Mouse (Mus musculus): ENCODE measurements around the gene Ccdc27. TPM values are rescaled to one million over a fixed set of nuclear protein-coding genes. Genes with fewer than 3 reads are reported as not detected.
A peak's percentile ranks its signal among the peaks of the same experiment; 100 is the strongest.

Gene Ccdc27
- polyA plus RNA-seq, 1 experiment from 2014 or later: not detected

GRCm38 (mm10) chr4:154071521-154071920 is 29.0 kb upstream of the Ccdc27 start:
- Histone ChIP-seq H3K36me3 (ENCODE audit: control insufficient read depth, insufficient read depth, low read length) (no peaks in the 10 kb centered on the region), H3K4me3 (ENCODE audit: low read depth, low read length) (no peak overlapping the region), H3K4me1 (ENCODE audit: control insufficient read depth, insufficient read depth, low read length) (no peaks in the 10 kb centered on the region), H3K4me2 (ENCODE audit: low read length) (peak overlapping the region; percentile 29; the same call in 1 of the 2 replicates), H3K9ac (ENCODE audit: low read length) (no peak overlapping the region), H3K27ac (ENCODE audit: low read depth, low read length) (no peak overlapping the region), H3K9me3 (replicated peaks; ENCODE audit: control insufficient read depth, low read length) (no peaks in the 10 kb centered on the region), H3K27me3 (replicated peaks; ENCODE audit: control insufficient read depth, insufficient read depth, low read length) (peaks cover 21% of the 10 kb centered on the region; the same call in 1 of the 2 replicates)
- no peak for ATAC-seq
- WGBS: 3% methylated on average over 15 of the region's 20 CpGs
- DNase-seq (ENCODE audit: low spot score): peak; percentile 38

GRCm38 (mm10) chr4:154070896-154071295 is 28.4 kb upstream of the Ccdc27 start:
- Histone ChIP-seq H3K9ac (ENCODE audit: low read length) (no peak overlapping the region), H3K36me3 (ENCODE audit: control insufficient read depth, insufficient read depth, low read length) (no peaks in the 10 kb centered on the region), H3K4me3 (ENCODE audit: low read depth, low read length) (no peak overlapping the region), H3K9me3 (replicated peaks; ENCODE audit: control insufficient read depth, low read length) (no peaks in the 10 kb centered on the region), H3K4me1 (ENCODE audit: control insufficient read depth, insufficient read depth, low read length) (no peaks in the 10 kb centered on the region), H3K4me2 (ENCODE audit: low read length) (no peak overlapping the region), H3K27ac (ENCODE audit: low read depth, low read length) (no peak overlapping the region), H3K27me3 (replicated peaks; ENCODE audit: control insufficient read depth, insufficient read depth, low read length) (peaks cover 21% of the 10 kb centered on the region; the same call in 1 of the 2 replicates)
- 6% methylated on average over 5 of the region's 5 CpGs for WGBS
- peak; percentile 10 for DNase-seq (ENCODE audit: low spot score)
- no peak for ATAC-seq

GRCm38 (mm10) chr4:154064827-154065773 is 22.6 kb upstream of the Ccdc27 start:
- Histone ChIP-seq H3K9ac (ENCODE audit: low read length) (no peak overlapping the region), H3K27ac (ENCODE audit: low read depth, low read length) (no peak overlapping the region), H3K4me2 (ENCODE audit: low read length) (no peak overlapping the region), H3K9me3 (replicated peaks; ENCODE audit: control insufficient read depth, low read length) (no peaks in the 10 kb centered on the region), H3K27me3 (replicated peaks; ENCODE audit: control insufficient read depth, insufficient read depth, low read length) (peaks cover 2% of the 10 kb centered on the region; the same call in 1 of the 2 replicates), H3K36me3 (ENCODE audit: control insufficient read depth, insufficient read depth, low read length) (no peaks in the 10 kb centered on the region), H3K4me3 (ENCODE audit: low read depth, low read length) (no peak overlapping the region), H3K4me1 (ENCODE audit: control insufficient read depth, insufficient read depth, low read length) (no peaks in the 10 kb centered on the region)
- peak; percentile 52; the same call in 1 of the 2 replicates for ATAC-seq
- peak; percentile 80 for DNase-seq (ENCODE audit: low spot score)
- 62% methylated on average over 14 of the region's 14 CpGs for WGBS

- 68% methylated on average over 4 of the region's 4 CpGs for WGBS
- no peak overlapping the region for H3K4me2 ChIP-seq (ENCODE audit: low read length)
- no peaks in the 10 kb centered on the region for H3K9me3 ChIP-seq (replicated peaks; ENCODE audit: control insufficient read depth, low read length)
- no peak for DNase-seq (ENCODE audit: low spot score)
- no peak overlapping the region for H3K27ac ChIP-seq (ENCODE audit: low read depth, low read length)
- no peaks in the 10 kb centered on the region for H3K4me1 ChIP-seq (ENCODE audit: control insufficient read depth, insufficient read depth, low read length)
- no peak overlapping the region for H3K4me3 ChIP-seq (ENCODE audit: low read depth, low read length)
- no peak overlapping the region for H3K9ac ChIP-seq (ENCODE audit: low read length)
- H3K27me3 ChIP-seq (replicated peaks; ENCODE audit: control insufficient read depth, insufficient read depth, low read length): no peaks in the 10 kb centered on the region
- ATAC-seq: no peak
- H3K36me3 ChIP-seq (ENCODE audit: control insufficient read depth, insufficient read depth, low read length): no peaks in the 10 kb centered on the region
Observed at GRCm38 (mm10) chr4:154057696-154058095, 15.2 kb upstream of the Ccdc27 start.

- Histone ChIP-seq H3K27me3 (replicated peaks; ENCODE audit: control insufficient read depth, insufficient read depth, low read length) (no peaks in the 10 kb centered on the region), H3K4me3 (ENCODE audit: low read depth, low read length) (no peak overlapping the region), H3K36me3 (ENCODE audit: control insufficient read depth, insufficient read depth, low read length) (no peaks in the 10 kb centered on the region), H3K9me3 (replicated peaks; ENCODE audit: control insufficient read depth, low read length) (no peaks in the 10 kb centered on the region), H3K27ac (ENCODE audit: low read depth, low read length) (no peak overlapping the region), H3K9ac (ENCODE audit: low read length) (no peak overlapping the region), H3K4me1 (ENCODE audit: control insufficient read depth, insufficient read depth, low read length) (no peaks in the 10 kb centered on the region), H3K4me2 (ENCODE audit: low read length) (no peak overlapping the region)
- WGBS: 52% methylated on average over 2 of the region's 2 CpGs
- DNase-seq (ENCODE audit: low spot score): peak; percentile 10
- no peak for ATAC-seq
Observed at GRCm38 (mm10) chr4:154056661-154057060, 14.2 kb upstream of the Ccdc27 start.

GRCm38 (mm10) chr4:154056046-154056445 is 13.6 kb upstream of the Ccdc27 start:
- no peak overlapping the region for H3K4me3 ChIP-seq (ENCODE audit: low read depth, low read length)
- H3K9ac ChIP-seq (ENCODE audit: low read length): no peak overlapping the region
- H3K9me3 ChIP-seq (replicated peaks; ENCODE audit: control insufficient read depth, low read length): no peaks in the 10 kb centered on the region
- 75% methylated on average over 2 of the region's 2 CpGs for WGBS
- H3K27me3 ChIP-seq (replicated peaks; ENCODE audit: control insufficient read depth, insufficient read depth, low read length): no peaks in the 10 kb centered on the region
- no peak overlapping the region for H3K27ac ChIP-seq (ENCODE audit: low read depth, low read length)
- DNase-seq (ENCODE audit: low spot score) (no peak), ATAC-seq (no peak)
- no peaks in the 10 kb centered on the region for H3K4me1 ChIP-seq (ENCODE audit: control insufficient read depth, insufficient read depth, low read length)
- no peak overlapping the region for H3K4me2 ChIP-seq (ENCODE audit: low read length)
- H3K36me3 ChIP-seq (ENCODE audit: control insufficient read depth, insufficient read depth, low read length): no peaks in the 10 kb centered on the region

- no peak overlapping the region for H3K4me2 ChIP-seq (ENCODE audit: low read length)
- ATAC-seq (no peak), DNase-seq (ENCODE audit: low spot score) (no peak)
- no peak overlapping the region for H3K9ac ChIP-seq (ENCODE audit: low read length)
- H3K9me3 ChIP-seq (replicated peaks; ENCODE audit: control insufficient read depth, low read length): no peaks in the 10 kb centered on the region
- no peaks in the 10 kb centered on the region for H3K4me1 ChIP-seq (ENCODE audit: control insufficient read depth, insufficient read depth, low read length)
- no peaks in the 10 kb centered on the region for H3K36me3 ChIP-seq (ENCODE audit: control insufficient read depth, insufficient read depth, low read length)
- H3K4me3 ChIP-seq (ENCODE audit: low read depth, low read length): no peak overlapping the region
- H3K27me3 ChIP-seq (replicated peaks; ENCODE audit: control insufficient read depth, insufficient read depth, low read length): no peaks in the 10 kb centered on the region
- no peak overlapping the region for H3K27ac ChIP-seq (ENCODE audit: low read depth, low read length)
- 93% methylated on average over 7 of the region's 7 CpGs for WGBS
Observed at GRCm38 (mm10) chr4:154055482-154055881, 13.0 kb upstream of the Ccdc27 start.

GRCm38 (mm10) chr4:154053065-154053464 is 10.6 kb upstream of the Ccdc27 start:
- H3K4me2 ChIP-seq (ENCODE audit: low read length): no peak overlapping the region
- no peak for ATAC-seq
- no peaks in the 10 kb centered on the region for H3K9me3 ChIP-seq (replicated peaks; ENCODE audit: control insufficient read depth, low read length)
- H3K27ac ChIP-seq (ENCODE audit: low read depth, low read length): no peak overlapping the region
- H3K4me1 ChIP-seq (ENCODE audit: control insufficient read depth, insufficient read depth, low read length): no peaks in the 10 kb centered on the region
- no peak overlapping the region for H3K4me3 ChIP-seq (ENCODE audit: low read depth, low read length)
- H3K36me3 ChIP-seq (ENCODE audit: control insufficient read depth, insufficient read depth, low read length): no peaks in the 10 kb centered on the region
- H3K27me3 ChIP-seq (replicated peaks; ENCODE audit: control insufficient read depth, insufficient read depth, low read length): no peaks in the 10 kb centered on the region
- DNase-seq (ENCODE audit: low spot score): no peak
- no peak overlapping the region for H3K9ac ChIP-seq (ENCODE audit: low read length)
- WGBS: 68% methylated on average over 4 of the region's 4 CpGs

- H3K4me1 ChIP-seq (ENCODE audit: control insufficient read depth, insufficient read depth, low read length): no peaks in the 10 kb centered on the region
- DNase-seq (ENCODE audit: low spot score) (no peak), ATAC-seq (no peak)
- H3K27me3 ChIP-seq (replicated peaks; ENCODE audit: control insufficient read depth, insufficient read depth, low read length): no peaks in the 10 kb centered on the region
- H3K27ac ChIP-seq (ENCODE audit: low read depth, low read length): no peak overlapping the region
- no peaks in the 10 kb centered on the region for H3K36me3 ChIP-seq (ENCODE audit: control insufficient read depth, insufficient read depth, low read length)
- 63% methylated on average over 3 of the region's 3 CpGs for WGBS
- no peak overlapping the region for H3K4me2 ChIP-seq (ENCODE audit: low read length)
- H3K4me3 ChIP-seq (ENCODE audit: low read depth, low read length): no peak overlapping the region
- H3K9me3 ChIP-seq (replicated peaks; ENCODE audit: control insufficient read depth, low read length): no peaks in the 10 kb centered on the region
- H3K9ac ChIP-seq (ENCODE audit: low read length): no peak overlapping the region
Observed at GRCm38 (mm10) chr4:154051401-154051800, 8.9 kb upstream of the Ccdc27 start.
